Mouse (Mus musculus) forebrain, embryonic 14.5 days (tissue): Measurements from ENCODE around the gene Lonp2. TPM values are rescaled to one million over a fixed set of nuclear protein-coding genes. Genes with fewer than 3 reads are reported as not detected.

ENCODE experiments used
- ATAC-seq: fragments of 200-750 bp; cut with Nextera tagmentation; 2 replicates; pipeline ENCODE4 v1.8.0; 2017; ENCODE audit warnings: mild to moderate bottlenecking, moderate library complexity
- DNase-seq: peaks from one replicate; pipeline ENCODE4 v3.0.0-alpha.2; 2015; ENCODE audit warnings: low spot score
- H3K27ac ChIP-seq: fragments of 300-500 bp; sonication (generic); 2 replicates; pipeline ENCODE4 v1.5.1; 2014; ENCODE audit warnings: low read depth, mild to moderate bottlenecking, control low read depth, low read length, moderate library complexity
- H3K27me3 ChIP-seq: fragments of 300-500 bp; sonication (generic); replicated peaks from 2 replicates; pipeline ENCODE4 v1.6.1; 2014; ENCODE audit warnings: low read length, control low read depth, mixed read lengths; ENCODE audit not compliant: control insufficient read depth, insufficient read depth
- H3K36me3 ChIP-seq: fragments of 300-500 bp; sonication (generic); 2 replicates; pipeline ENCODE4 v1.6.1; 2014; ENCODE audit warnings: low read length, control low read depth; ENCODE audit not compliant: control insufficient read depth, insufficient read depth
- H3K4me1 ChIP-seq: fragments of 300-500 bp; sonication (generic); 2 replicates; pipeline ENCODE4 v1.6.1; 2014; ENCODE audit warnings: antibody characterized with exemption, low read length, control low read depth; ENCODE audit not compliant: control insufficient read depth, insufficient read depth
- H3K4me2 ChIP-seq: fragments of 300-500 bp; sonication (generic); 2 replicates; pipeline ENCODE4 v1.6.1; 2014; ENCODE audit warnings: mild to moderate bottlenecking, control low read depth, low read length
- H3K4me3 ChIP-seq: fragments of 300-500 bp; sonication (generic); 2 replicates; pipeline ENCODE4 v1.5.1; 2014; ENCODE audit warnings: low read depth, low read length, control low read depth
- H3K9ac ChIP-seq: fragments of 300-500 bp; sonication (generic); 2 replicates; pipeline ENCODE4 v1.6.1; 2014; ENCODE audit warnings: mild to moderate bottlenecking, low read length, control low read depth, moderate library complexity
- H3K9me3 ChIP-seq: fragments of 300-500 bp; sonication (generic); replicated peaks from 2 replicates; pipeline ENCODE4 v1.6.1; 2016; ENCODE audit warnings: low read length, control low read depth, mixed read lengths; ENCODE audit not compliant: control insufficient read depth
- WGBS: fragments of 180-500 bp; shearing (Covaris S2); extraction: QIAGEN DNeasy Blood & Tissue Kit; methylation state at CpG from one replicate; pipeline ENCODE4 v1.1.7; 2014; 5-methylcytosine and 5-hydroxymethylcytosine counted together
- polyA plus RNA-seq: library from polyadenylated mRNA; unstranded; fragments of >200 nt; fragmentation: Nextera tagmentation; extraction: Ambion mirVana; gene quantifications from 2 replicates; pipeline ENCODE4 v1.2.1, GENCODE M21; 2014

Gene Lonp2
- polyA plus RNA-seq, 1 experiment from 2014 or later: 85.3 TPM

- no peaks in the 10 kb centered on the region for H3K36me3 ChIP-seq
- no peaks in the 10 kb centered on the region for H3K9me3 ChIP-seq
- ATAC-seq (no peak), DNase-seq (no peak)
- peaks cover 6% of the 10 kb centered on the region for H3K4me1 ChIP-seq
- no peak overlapping the region for H3K4me2 ChIP-seq
- WGBS: 88% methylated on average over 3 of the region's 3 CpGs
- no peak overlapping the region for H3K4me3 ChIP-seq
- no peak overlapping the region for H3K27ac ChIP-seq
- H3K27me3 ChIP-seq: no peaks in the 10 kb centered on the region
- H3K9ac ChIP-seq: no peak overlapping the region
These were observed 134.8 kb downstream of the Lonp2 start for GRCm38 (mm10) chr8:86758651-86759050.

- no peak overlapping the region for H3K27ac ChIP-seq
- no peaks in the 10 kb centered on the region for H3K9me3 ChIP-seq
- ATAC-seq (no peak), DNase-seq (no peak)
- 64% methylated on average over 4 of the region's 4 CpGs for WGBS
- no peak overlapping the region for H3K4me2 ChIP-seq
- no peak overlapping the region for H3K9ac ChIP-seq
- H3K4me1 ChIP-seq: peaks cover 6% of the 10 kb centered on the region
- no peaks in the 10 kb centered on the region for H3K27me3 ChIP-seq
- no peaks in the 10 kb centered on the region for H3K36me3 ChIP-seq
- H3K4me3 ChIP-seq: no peak overlapping the region
These were observed 135.2 kb downstream of the Lonp2 start for GRCm38 (mm10) chr8:86759090-86759491.

GRCm38 (mm10) chr8:86760746-86761145, 136.9 kb downstream of the Lonp2 start:
- no peaks in the 10 kb centered on the region for H3K27me3 ChIP-seq
- 48% methylated on average over 6 of the region's 6 CpGs for WGBS

GRCm38 (mm10) chr8:86762806-86763205, 139.0 kb downstream of the Lonp2 start:
- Histone ChIP-seq H3K4me1 (no peaks in the 10 kb centered on the region), H3K9me3 (no peaks in the 10 kb centered on the region), H3K36me3 (no peaks in the 10 kb centered on the region), H3K4me2 (no peak overlapping the region), H3K27me3 (no peaks in the 10 kb centered on the region), H3K4me3 (no peak overlapping the region), H3K9ac (no peak overlapping the region), H3K27ac (no peak overlapping the region)
- ATAC-seq: no peak
- no peak for DNase-seq
- WGBS: 52% methylated on average over 5 of the region's 5 CpGs

More at GRCm38 (mm10) chr8:86760746-86761145, 136.9 kb downstream of the Lonp2 start:
- H3K27ac ChIP-seq: no peak overlapping the region
- no peak for ATAC-seq
- H3K4me2 ChIP-seq: no peak overlapping the region
- H3K36me3 ChIP-seq: no peaks in the 10 kb centered on the region
- DNase-seq: no peak
- no peaks in the 10 kb centered on the region for H3K9me3 ChIP-seq
- H3K9ac ChIP-seq: no peak overlapping the region
- no peak overlapping the region for H3K4me3 ChIP-seq
- H3K4me1 ChIP-seq: peaks cover 6% of the 10 kb centered on the region

GRCm38 (mm10) chr8:86765155-86765554, 141.3 kb downstream of the Lonp2 start:
- WGBS: 87% methylated on average over 10 of the region's 10 CpGs
- H3K27ac ChIP-seq: no peak overlapping the region

GRCm38 (mm10) chr8:86765669-86766068, 141.8 kb downstream of the Lonp2 start:
- Histone ChIP-seq H3K9ac (no peak overlapping the region), H3K4me1 (no peaks in the 10 kb centered on the region), H3K4me3 (no peak overlapping the region), H3K36me3 (no peaks in the 10 kb centered on the region), H3K4me2 (no peak overlapping the region), H3K27ac (no peak overlapping the region), H3K9me3 (no peaks in the 10 kb centered on the region), H3K27me3 (no peaks in the 10 kb centered on the region)
- 96% methylated on average over 8 of the region's 8 CpGs for WGBS
- DNase-seq (no peak), ATAC-seq (no peak)

More at GRCm38 (mm10) chr8:86765155-86765554, 141.3 kb downstream of the Lonp2 start:
- no peak overlapping the region for H3K9ac ChIP-seq
- no peak overlapping the region for H3K4me3 ChIP-seq
- H3K27me3 ChIP-seq: no peaks in the 10 kb centered on the region
- no peaks in the 10 kb centered on the region for H3K9me3 ChIP-seq
- DNase-seq: no peak
- H3K4me1 ChIP-seq: no peaks in the 10 kb centered on the region
- no peak overlapping the region for H3K4me2 ChIP-seq
- no peaks in the 10 kb centered on the region for H3K36me3 ChIP-seq
- no peak for ATAC-seq

GRCm38 (mm10) chr8:86766548-86767211, 142.8 kb downstream of the Lonp2 start:
- Histone ChIP-seq H3K36me3 (no peaks in the 10 kb centered on the region), H3K4me2 (no peak overlapping the region), H3K4me3 (no peak overlapping the region), H3K9ac (no peak overlapping the region), H3K27ac (no peak overlapping the region), H3K4me1 (no peaks in the 10 kb centered on the region), H3K27me3 (no peaks in the 10 kb centered on the region), H3K9me3 (no peaks in the 10 kb centered on the region)
- WGBS: 86% methylated on average over 9 of the region's 9 CpGs
- DNase-seq (no peak), ATAC-seq (no peak)

GRCm38 (mm10) chr8:86768499-86768898, 144.7 kb downstream of the Lonp2 start:
- Histone ChIP-seq H3K4me2 (no peak overlapping the region), H3K4me3 (no peak overlapping the region), H3K9me3 (no peaks in the 10 kb centered on the region), H3K36me3 (no peaks in the 10 kb centered on the region), H3K9ac (no peak overlapping the region), H3K27me3 (no peaks in the 10 kb centered on the region), H3K27ac (no peak overlapping the region), H3K4me1 (no peaks in the 10 kb centered on the region)
- DNase-seq: no peak
- WGBS: 78% methylated on average over 5 of the region's 5 CpGs
- ATAC-seq: no peak

GRCm38 (mm10) chr8:86769945-86770715, 146.3 kb downstream of the Lonp2 start:
- no peaks in the 10 kb centered on the region for H3K4me1 ChIP-seq
- no peak overlapping the region for H3K9ac ChIP-seq
- no peak overlapping the region for H3K27ac ChIP-seq
- H3K4me3 ChIP-seq: no peak overlapping the region
- no peaks in the 10 kb centered on the region for H3K9me3 ChIP-seq
- no peaks in the 10 kb centered on the region for H3K27me3 ChIP-seq
- no peak overlapping the region for H3K4me2 ChIP-seq
- ATAC-seq (no peak), DNase-seq (peak; percentile 4)
- WGBS: 68% methylated on average over 1 of the region's 1 CpGs
- H3K36me3 ChIP-seq: no peaks in the 10 kb centered on the region
